Mouse (Mus musculus): ENCODE measurements around the gene Gm9376.

DNA sequence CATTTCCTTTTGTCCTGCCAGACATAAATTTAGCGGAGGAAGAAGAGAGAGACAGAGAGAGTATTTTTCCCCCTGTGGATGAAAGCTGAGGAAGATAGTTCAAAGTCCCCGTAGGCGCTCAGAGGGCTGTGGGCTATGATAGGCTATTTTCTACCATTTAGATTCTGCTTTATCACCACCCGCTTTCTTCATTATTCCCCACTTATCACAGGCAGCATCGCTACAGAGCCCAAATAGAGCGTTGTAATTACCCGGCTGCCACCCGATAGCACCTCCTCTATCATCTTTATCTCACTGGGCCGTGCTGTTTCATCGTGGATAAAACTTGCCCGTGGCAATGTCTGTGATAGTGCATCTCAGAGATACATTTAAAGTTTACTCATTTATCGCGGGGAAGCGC is 35.8 kb downstream of the Gm9376 start:
- TF ChIP-seq CTCF (IDR thresholded peaks at IDR 0.05; ENCODE audit: low read depth) (no peak), EP300 (IDR thresholded peaks at IDR 0.05; ENCODE audit: low read depth) (no peak)

All from liver, embryonic 14.5 days (tissue).